Mouse (Mus musculus): ENCODE results near the gene Ddx28. TPM values are rescaled to one million over a fixed set of nuclear protein-coding genes. Genes with fewer than 3 reads are reported as not detected.
"Not testable (repeated sequence)": the region's sequence is repeated elsewhere in the genome, so short reads cannot be mapped to it uniquely, and the experiment has no call there.

The Ddx28 gene
- polyA plus RNA-seq, 1 experiment: 15.2 TPM

DNA sequence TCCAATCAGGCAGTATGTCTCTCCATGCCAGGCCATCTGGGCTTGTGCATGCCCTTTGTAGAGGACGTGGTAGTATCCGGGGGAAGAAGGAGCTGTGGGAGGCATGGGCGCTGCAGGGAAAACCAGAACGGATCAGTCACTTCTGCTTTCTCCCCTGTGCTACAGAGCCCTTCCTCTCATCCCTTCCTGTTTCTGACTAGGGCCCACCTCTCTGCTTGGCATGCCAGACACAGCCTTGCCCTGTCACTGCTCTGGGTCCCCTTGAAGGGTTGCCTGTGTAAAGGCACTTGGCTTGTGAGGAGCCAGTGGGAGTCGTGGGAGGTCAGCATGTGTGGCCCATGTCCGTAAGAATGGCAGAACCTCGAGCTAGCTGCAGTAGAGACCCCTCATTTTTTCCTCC, 15.3 kb downstream of the Ddx28 start:
- no peak overlapping the region for H3K4me3 ChIP-seq (replicated peaks; ENCODE audit: insufficient read depth, low read depth, low read length)
- no peak for DNase-seq
- no peak for TF ChIP-seq CTCF (IDR thresholded peaks at IDR 0.05; ENCODE audit: borderline replicate concordance, insufficient read depth, low read depth, low read length)
- TF ChIP-seq POLR2A (IDR thresholded peaks at IDR 0.05; ENCODE audit: borderline replicate concordance, insufficient read depth, low read length): no peak
- H3K27ac ChIP-seq (ENCODE audit: insufficient read depth, low read length): no peak overlapping the region
- H3K4me1 ChIP-seq (ENCODE audit: control insufficient read depth, insufficient read depth, low read length): peaks cover 3% of the 10 kb centered on the region; the same call in 1 of the 2 replicates
- 57% methylated on average over 7 of the region's 7 CpGs for WGBS
- no peaks in the 10 kb centered on the region for H3K27me3 ChIP-seq (ENCODE audit: control insufficient read depth, insufficient read depth, low read length)

DNA sequence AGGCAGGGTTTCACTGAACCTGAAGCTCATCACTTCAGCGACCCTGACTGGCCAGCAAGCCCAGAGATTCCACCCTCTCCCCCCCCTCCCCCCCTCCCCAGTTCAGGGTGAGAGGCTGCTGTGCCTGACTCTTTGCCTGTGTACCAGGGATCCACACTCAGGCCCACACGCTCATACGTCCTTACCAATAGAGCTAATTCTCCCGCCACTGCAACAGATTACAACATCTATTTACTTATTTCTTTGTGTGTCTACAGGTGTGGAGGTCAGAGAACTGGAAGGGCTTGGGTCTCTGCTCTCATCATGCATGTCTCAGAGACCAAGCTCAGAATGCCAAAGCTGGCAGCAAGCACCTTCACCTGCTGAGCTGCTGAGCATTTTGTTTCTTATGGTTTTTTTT, 18.5 kb downstream of the Ddx28 start:
- 0 out of 2 replicates have a peak, but pooled peaks cover 6% of the 10 kb centered on the region for H3K4me1 ChIP-seq (ENCODE audit: control insufficient read depth, insufficient read depth, low read length)
- WGBS: 65% methylated on average over 4 of the region's 4 CpGs
- no peak for DNase-seq
- no peak overlapping the region for H3K27ac ChIP-seq (ENCODE audit: insufficient read depth, low read length)
- no peak overlapping the region for H3K4me3 ChIP-seq (replicated peaks; ENCODE audit: insufficient read depth, low read depth, low read length)
- no peak for TF ChIP-seq CTCF (IDR thresholded peaks at IDR 0.05; ENCODE audit: borderline replicate concordance, insufficient read depth, low read depth, low read length)
- TF ChIP-seq POLR2A (IDR thresholded peaks at IDR 0.05; ENCODE audit: borderline replicate concordance, insufficient read depth, low read length): no peak
- H3K27me3 ChIP-seq (ENCODE audit: control insufficient read depth, insufficient read depth, low read length): no peaks in the 10 kb centered on the region

GRCm38 (mm10) chr8:105992499-105992898, 19.2 kb downstream of the Ddx28 start:
- DNase-seq: no peak
- no peaks in the 10 kb centered on the region for H3K27me3 ChIP-seq (ENCODE audit: control insufficient read depth, insufficient read depth, low read length)
- TF ChIP-seq CTCF (IDR thresholded peaks at IDR 0.05; ENCODE audit: borderline replicate concordance, insufficient read depth, low read depth, low read length) (no peak), POLR2A (IDR thresholded peaks at IDR 0.05; ENCODE audit: borderline replicate concordance, insufficient read depth, low read length) (no peak)
- 67% methylated on average over 5 of the region's 5 CpGs for WGBS
- no peak overlapping the region for H3K27ac ChIP-seq (ENCODE audit: insufficient read depth, low read length)
- H3K4me3 ChIP-seq (replicated peaks; ENCODE audit: insufficient read depth, low read depth, low read length): no peak overlapping the region
- 0 out of 2 replicates have a peak, but pooled peaks cover 6% of the 10 kb centered on the region for H3K4me1 ChIP-seq (ENCODE audit: control insufficient read depth, insufficient read depth, low read length)

DNA sequence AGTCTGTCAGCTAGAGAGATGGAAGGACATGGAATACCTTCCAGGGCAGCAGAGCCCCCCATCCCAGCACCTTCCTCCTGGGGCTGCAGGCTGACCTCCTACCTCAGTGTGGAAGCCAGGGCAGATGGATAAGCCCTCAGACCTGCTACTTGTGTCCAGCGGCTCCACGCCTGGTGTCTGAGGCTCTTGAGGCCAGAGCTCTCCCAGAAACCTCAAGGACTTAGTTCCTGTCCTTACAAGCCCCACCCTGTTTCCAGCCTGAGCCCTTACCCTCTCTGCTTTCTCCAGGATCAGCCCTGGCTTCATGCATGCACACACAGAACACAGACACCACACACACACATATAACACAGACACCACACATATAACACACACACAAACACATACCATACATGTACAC, 20.1 kb downstream of the Ddx28 start:
- Histone ChIP-seq H3K4me3 (replicated peaks; ENCODE audit: insufficient read depth, low read depth, low read length) (no peak overlapping the region), H3K27ac (ENCODE audit: insufficient read depth, low read length) (no peak overlapping the region), H3K4me1 (ENCODE audit: control insufficient read depth, insufficient read depth, low read length) (0 out of 2 replicates have a peak, but pooled peaks cover 6% of the 10 kb centered on the region), H3K27me3 (ENCODE audit: control insufficient read depth, insufficient read depth, low read length) (no peaks in the 10 kb centered on the region)
- WGBS: 100% methylated on average over 2 of the region's 2 CpGs
- DNase-seq: no peak
- no peak for TF ChIP-seq POLR2A (IDR thresholded peaks at IDR 0.05; ENCODE audit: borderline replicate concordance, insufficient read depth, low read length)
- no peak for TF ChIP-seq CTCF (IDR thresholded peaks at IDR 0.05; ENCODE audit: borderline replicate concordance, insufficient read depth, low read depth, low read length)

GRCm38 (mm10) chr8:105990856-105991387, 20.8 kb downstream of the Ddx28 start, which contains the start of gene Dus2:
TSS of gene Dus2 (plus strand) at chr8:105991337.
- TF ChIP-seq CTCF (IDR thresholded peaks at IDR 0.05; ENCODE audit: borderline replicate concordance, insufficient read depth, low read depth, low read length): peak; percentile 98
- no peak for TF ChIP-seq POLR2A (IDR thresholded peaks at IDR 0.05; ENCODE audit: borderline replicate concordance, insufficient read depth, low read length)
- Histone ChIP-seq H3K4me3 (replicated peaks; ENCODE audit: insufficient read depth, low read depth, low read length) (no peak within 1 kb of the TSS), H3K27ac (ENCODE audit: insufficient read depth, low read length) (no peak within 1 kb of the TSS), H3K4me1 (ENCODE audit: control insufficient read depth, insufficient read depth, low read length) (0 out of 2 replicates have a peak, but pooled peaks cover 6% of the 10 kb centered on the region), H3K27me3 (ENCODE audit: control insufficient read depth, insufficient read depth, low read length) (no peaks in the 10 kb centered on the region)
- WGBS: 10% methylated on average over 15 of the region's 15 CpGs
- peak; percentile 76 to 83 for DNase-seq

DNA sequence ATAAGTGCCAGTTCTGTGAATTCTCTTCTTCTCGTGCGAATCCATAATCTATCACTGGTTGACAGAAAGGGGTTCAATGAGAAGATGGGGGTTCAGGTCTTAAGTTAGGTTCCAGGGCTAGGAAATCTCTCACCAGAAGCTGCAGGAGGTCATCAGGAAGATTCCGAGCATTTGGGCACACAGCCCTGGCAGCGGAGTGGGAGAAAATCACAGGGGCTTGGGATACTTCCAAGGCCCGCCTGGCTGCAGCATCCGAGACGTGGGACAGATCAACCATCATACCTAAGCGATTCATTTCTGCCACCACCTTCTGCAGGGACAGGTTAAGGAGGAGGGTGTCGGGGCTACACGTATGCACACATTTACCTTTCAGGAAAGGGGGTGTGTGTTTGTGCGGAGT, 23.1 kb downstream of the Ddx28 start:
- 0 out of 2 replicates have a peak, but pooled peaks cover 6% of the 10 kb centered on the region for H3K4me1 ChIP-seq (ENCODE audit: control insufficient read depth, insufficient read depth, low read length)
- H3K27ac ChIP-seq (ENCODE audit: insufficient read depth, low read length): no peak overlapping the region
- TF ChIP-seq CTCF (IDR thresholded peaks at IDR 0.05; ENCODE audit: borderline replicate concordance, insufficient read depth, low read depth, low read length) (no peak), POLR2A (IDR thresholded peaks at IDR 0.05; ENCODE audit: borderline replicate concordance, insufficient read depth, low read length) (no peak)
- peak in 1 of 2 experiments; percentile 36 for DNase-seq
- WGBS: 45% methylated on average over 11 of the region's 11 CpGs
- H3K27me3 ChIP-seq (ENCODE audit: control insufficient read depth, insufficient read depth, low read length): no peaks in the 10 kb centered on the region
- no peak overlapping the region for H3K4me3 ChIP-seq (replicated peaks; ENCODE audit: insufficient read depth, low read depth, low read length)

GRCm38 (mm10) chr8:105983406-105983805, 28.3 kb downstream of the Ddx28 start:
- WGBS: 67% methylated on average over 11 of the region's 11 CpGs
- H3K27me3 ChIP-seq (ENCODE audit: control insufficient read depth, insufficient read depth, low read length); H3K27ac ChIP-seq (ENCODE audit: insufficient read depth, low read length); DNase-seq; H3K4me1 ChIP-seq (ENCODE audit: control insufficient read depth, insufficient read depth, low read length); H3K4me3 ChIP-seq (replicated peaks; ENCODE audit: insufficient read depth, low read depth, low read length): not testable (repeated sequence)

GRCm38 (mm10) chr8:105981146-105981545, 30.5 kb downstream of the Ddx28 start:
- Histone ChIP-seq H3K27ac (ENCODE audit: insufficient read depth, low read length) (no peak overlapping the region), H3K27me3 (ENCODE audit: control insufficient read depth, insufficient read depth, low read length) (no peaks in the 10 kb centered on the region), H3K4me1 (ENCODE audit: control insufficient read depth, insufficient read depth, low read length) (no peaks in the 10 kb centered on the region), H3K4me3 (replicated peaks; ENCODE audit: insufficient read depth, low read depth, low read length) (no peak overlapping the region)
- 87% methylated on average over 1 of the region's 1 CpGs for WGBS
- no peak for DNase-seq
- no peak for TF ChIP-seq POLR2A (IDR thresholded peaks at IDR 0.05; ENCODE audit: borderline replicate concordance, insufficient read depth, low read length)
- no peak for TF ChIP-seq CTCF (IDR thresholded peaks at IDR 0.05; ENCODE audit: borderline replicate concordance, insufficient read depth, low read depth, low read length)

All from cerebellum, adult 2 months (tissue).